Mouse (Mus musculus) heart, postnatal 25 days (tissue): ENCODE measurements at regions not wholly inside any gene's neighbourhood (a gene's known extent, or its start where the extent isn't known, plus 50 kb on each side); places are given as distances from the start of the nearest gene placed in this dataset.
A peak's percentile ranks its signal among the peaks of the same experiment; 100 is the strongest.

Experiments used
- DNase-seq: peaks from one replicate; pipeline ENCODE4 v3.0.0; 2022; ENCODE audit warnings: low spot score
- intact Hi-C: fragments of 180-260 bp; cut with DNase I; formaldehyde crosslinking; loops from one replicate; pipeline ENCODE4 v1.15.1; 2025

- intact Hi-C loops, result loop anchor here (5.0 kb wide), 1 partner anchor 45 kb away; no protein-coding TSS in a partner anchor
- peak; percentile 8 for DNase-seq
Measured at GRCm38 (mm10) chr10:68842023-68842735, 118.7 kb downstream of the Tmem26 start.

GRCm38 (mm10) chr10:68844066-68844465, 120.6 kb downstream of the Tmem26 start:
- no peak for DNase-seq
- intact Hi-C loops, result loop anchor here (2.0 to 5.0 kb wide), 2 partner anchors 47 to 59 kb away; no protein-coding TSS in a partner anchor

DNA sequence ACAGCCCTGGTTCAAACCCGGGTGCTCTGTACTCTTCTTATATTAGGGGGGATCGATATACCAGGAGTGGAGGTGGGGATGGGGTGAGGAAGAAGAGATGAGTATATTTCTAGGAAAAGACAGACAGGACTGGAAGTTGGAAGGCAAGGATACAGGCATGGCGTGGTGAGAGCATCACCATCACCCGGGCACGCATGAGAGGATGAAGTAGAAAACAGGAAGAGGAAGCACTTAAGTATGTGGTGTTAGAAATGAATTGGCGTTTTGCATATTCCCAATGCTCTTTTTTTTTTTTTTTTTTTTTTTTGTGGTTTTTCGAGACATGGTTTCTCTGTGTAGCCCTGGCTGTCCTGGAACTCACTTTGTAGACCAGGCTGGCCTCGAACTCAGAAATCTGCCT, 121.2 kb downstream of the Tmem26 start:
- no peak for DNase-seq
- intact Hi-C loops, result loop anchor here (2.0 to 5.0 kb wide), 2 partner anchors 47 to 58 kb away; no protein-coding TSS in a partner anchor

DNA sequence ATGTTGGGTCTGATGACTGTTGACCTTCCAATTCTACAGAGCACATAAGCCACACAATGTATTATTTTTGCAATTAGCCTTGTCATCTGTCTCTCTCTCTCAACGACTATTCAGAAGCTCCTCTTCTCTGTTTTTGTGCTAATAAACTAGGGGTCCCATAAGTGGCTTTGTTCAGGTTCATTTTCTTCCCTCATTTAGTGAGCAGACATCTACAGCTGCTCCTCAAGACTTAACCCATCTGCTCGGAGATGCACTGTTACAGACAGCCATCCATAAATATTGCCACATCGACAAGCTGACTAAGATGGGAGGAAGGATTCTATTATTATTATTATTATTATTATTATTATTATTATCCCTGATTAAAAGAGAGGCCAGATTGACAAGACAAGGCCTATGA, 127.7 kb downstream of the Tmem26 start:
- no peak for DNase-seq
- intact Hi-C loops, result no loop called here

DNA sequence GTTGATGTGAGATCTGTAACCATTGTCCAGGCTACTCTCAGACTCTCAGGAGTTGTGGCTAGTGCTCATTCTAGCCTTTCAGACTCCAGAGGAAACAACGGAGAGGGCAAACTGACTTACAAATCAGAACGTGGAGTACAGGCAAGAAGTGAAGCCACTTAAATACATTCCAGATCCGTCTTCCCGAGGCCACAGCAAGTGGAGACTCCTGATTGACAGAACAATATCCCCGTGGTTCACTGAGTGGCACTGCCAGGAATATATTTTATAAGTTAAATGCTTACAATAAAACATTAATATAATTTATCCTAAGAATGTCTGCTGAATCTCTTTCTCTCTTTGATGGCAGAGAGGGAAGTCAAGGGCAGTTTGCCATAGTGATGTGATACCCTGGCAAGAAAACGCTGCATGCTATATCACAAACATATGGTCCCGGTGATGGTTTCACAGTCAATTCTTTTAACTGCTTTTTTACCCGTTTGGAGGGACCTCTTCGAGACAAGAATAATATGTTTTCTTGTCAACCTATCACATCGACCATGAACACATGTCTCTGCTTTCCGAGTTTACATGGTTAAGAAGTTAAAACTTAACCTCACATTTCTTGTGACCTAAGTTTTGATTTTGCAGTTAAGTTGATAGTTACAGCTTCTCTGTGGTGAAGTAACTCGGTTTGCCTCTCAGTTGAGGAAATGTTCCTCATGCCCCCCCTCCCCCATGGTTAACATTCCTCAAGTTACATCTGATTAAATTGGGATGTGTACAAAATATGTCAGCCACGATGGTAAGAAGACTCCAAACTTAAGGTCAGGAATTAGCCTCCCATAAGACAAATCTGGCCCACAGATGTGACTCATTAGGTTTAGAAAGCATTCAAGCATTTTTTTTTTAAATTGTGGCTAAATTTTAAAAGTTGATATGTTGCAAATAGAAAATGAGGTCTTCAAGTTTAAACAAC, 132.8 kb downstream of the Tmem26 start:
- intact Hi-C loops, result no loop called here
- DNase-seq, result no peak

GRCm38 (mm10) chr10:68864606-68865378, 141.3 kb downstream of the Tmem26 start:
- no peak for DNase-seq
- intact Hi-C loops, result no loop called here

DNA sequence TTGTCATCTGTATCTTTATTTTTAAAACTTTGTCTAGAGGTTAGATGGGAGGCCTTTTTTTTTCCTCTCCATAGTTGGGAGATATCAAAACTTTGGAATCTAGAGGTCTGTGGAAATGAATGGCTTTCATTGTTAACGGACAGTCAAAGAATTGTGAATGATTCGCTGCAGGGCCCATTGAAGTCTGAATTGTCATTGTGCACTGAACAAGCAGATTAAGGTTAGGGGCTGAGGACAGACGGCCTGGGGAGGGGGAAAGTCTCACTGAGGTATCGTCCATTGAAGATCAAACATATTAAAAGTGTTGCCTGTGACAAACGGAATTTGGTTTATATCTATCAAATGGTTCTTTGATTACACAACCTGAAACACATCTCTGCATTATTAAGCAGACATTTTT, 142.3 kb downstream of the Tmem26 start:
- intact Hi-C loops, result no loop called here

GRCm38 (mm10) chr10:68867361-68867760, 143.9 kb downstream of the Tmem26 start:
- intact Hi-C loops, result no loop called here

More for the DNA sequence above, 142.3 kb downstream of the Tmem26 start:
- no peak for DNase-seq

GRCm38 (mm10) chr10:68872102-68872501, 148.7 kb downstream of the Tmem26 start:
- intact Hi-C loops, result no loop called here
- DNase-seq, result no peak

More at GRCm38 (mm10) chr10:68867361-68867760, 143.9 kb downstream of the Tmem26 start:
- no peak for DNase-seq

DNA sequence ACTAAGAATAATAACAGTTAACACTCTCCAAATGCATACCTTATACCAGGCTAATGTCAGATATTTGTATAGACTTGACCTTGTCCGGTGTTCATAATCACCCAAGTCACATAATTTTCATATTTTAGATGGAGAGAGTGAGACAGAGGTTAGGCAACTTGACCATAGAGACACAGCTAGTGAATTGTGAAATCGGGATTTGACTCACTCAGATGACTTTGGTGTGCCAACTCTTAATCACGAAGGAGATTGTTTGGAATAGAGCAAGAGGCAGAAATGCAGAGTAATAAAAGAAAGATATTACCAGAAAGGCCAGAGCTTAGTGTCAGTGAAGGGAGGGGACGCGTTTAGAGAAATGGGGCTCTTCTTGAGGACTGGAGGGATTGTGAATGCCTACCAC, 152.2 kb downstream of the Tmem26 start:
- DNase-seq, result no peak
- intact Hi-C loops, result no loop called here

GRCm38 (mm10) chr10:68893100-68893841, 169.8 kb downstream of the Tmem26 start:
- intact Hi-C loops, result no loop called here

GRCm38 (mm10) chr10:68894121-68894520, 170.7 kb downstream of the Tmem26 start:
- intact Hi-C loops, result no loop called here

More at GRCm38 (mm10) chr10:68893100-68893841, 169.8 kb downstream of the Tmem26 start:
- DNase-seq, result peak; percentile 38

GRCm38 (mm10) chr10:68897524-68897923, 174.1 kb downstream of the Tmem26 start:
- intact Hi-C loops, result no loop called here
- DNase-seq, result peak; percentile 10

More at GRCm38 (mm10) chr10:68894121-68894520, 170.7 kb downstream of the Tmem26 start:
- no peak for DNase-seq

GRCm38 (mm10) chr10:68901168-68901567, 177.7 kb downstream of the Tmem26 start:
- DNase-seq, result no peak
- intact Hi-C loops, result loop anchor here (10.0 kb wide), 1 partner anchor 204 kb away; no protein-coding TSS in a partner anchor

- DNase-seq, result no peak
- intact Hi-C loops, result loop anchor here (1.0 to 10.0 kb wide), 5 partner anchors 58 to 418 kb away; no protein-coding TSS in a partner anchor
Measured at GRCm38 (mm10) chr10:68902670-68903069, 179.2 kb downstream of the Tmem26 start.

DNA sequence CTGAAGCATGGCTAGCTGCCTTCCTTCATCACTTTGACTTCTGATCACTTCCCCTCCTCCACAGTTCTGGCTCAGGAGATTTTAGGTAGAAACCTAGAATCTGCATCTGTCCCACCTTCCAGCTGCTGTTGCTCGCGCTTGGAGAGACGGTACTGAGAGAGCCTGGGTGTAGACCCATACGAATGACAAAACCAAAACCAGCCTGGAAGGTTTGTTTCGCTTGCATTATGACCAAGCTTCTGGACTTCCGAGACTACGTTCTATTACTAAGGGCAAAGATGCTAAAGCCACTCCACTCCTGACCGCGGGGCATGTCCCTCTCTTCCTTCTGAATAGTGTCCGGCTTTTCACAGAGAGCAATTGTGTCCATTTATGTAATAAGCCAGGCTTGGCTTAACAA, 180.9 kb downstream of the Tmem26 start:
- DNase-seq, result no peak
- intact Hi-C loops, result loop anchor here (10.0 kb wide), 1 partner anchor 200 kb away; no protein-coding TSS in a partner anchor

GRCm38 (mm10) chr10:68908236-68908635, 184.8 kb downstream of the Tmem26 start:
- no peak for DNase-seq

DNA sequence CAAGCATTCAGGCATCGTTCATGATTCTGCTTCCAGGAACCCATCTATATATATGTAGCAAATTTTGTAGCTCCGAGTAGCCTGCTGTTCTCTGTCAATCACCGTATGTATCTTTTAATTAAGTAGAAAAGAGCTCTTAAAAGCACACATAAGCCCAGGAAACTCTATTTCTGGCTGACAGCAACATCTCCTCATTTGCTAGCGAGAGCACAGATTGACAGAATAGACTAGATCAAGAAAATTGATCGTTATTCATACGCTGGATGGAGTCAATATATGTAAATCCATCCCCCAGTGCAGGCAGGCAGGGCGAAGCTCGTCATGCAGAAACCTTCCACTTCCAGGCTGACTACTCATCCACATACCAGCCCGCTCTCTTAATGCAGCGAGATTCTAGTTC, 185.6 kb downstream of the Tmem26 start:
- no peak for DNase-seq
- intact Hi-C loops, result loop anchor here (5.0 to 10.0 kb wide), 3 partner anchors 122 to 442 kb away; no protein-coding TSS in a partner anchor

More at GRCm38 (mm10) chr10:68908236-68908635, 184.8 kb downstream of the Tmem26 start:
- intact Hi-C loops, result loop anchor here (5.0 to 10.0 kb wide), 3 partner anchors 121 to 441 kb away; no protein-coding TSS in a partner anchor

- no peak for DNase-seq
- intact Hi-C loops, result no loop called here
Measured at GRCm38 (mm10) chr10:68916147-68916546, 192.7 kb downstream of the Tmem26 start.
